Mouse (Mus musculus) right cerebral cortex, postnatal 36 days (tissue): ENCODE results near the gene Ubb.

ENCODE experiments used
- DNase-seq, 2 experiments: peaks; one replicate each; pipeline ENCODE4 v3.0.0; 2022; ENCODE audit warnings: low spot score in 2 of 2, mixed read lengths in 1 of 2

Gene Ubb

GRCm38 (mm10) chr11:62584671-62585206 lies 33.8 kb downstream of the Ubb start:
- no peak for DNase-seq

DNA sequence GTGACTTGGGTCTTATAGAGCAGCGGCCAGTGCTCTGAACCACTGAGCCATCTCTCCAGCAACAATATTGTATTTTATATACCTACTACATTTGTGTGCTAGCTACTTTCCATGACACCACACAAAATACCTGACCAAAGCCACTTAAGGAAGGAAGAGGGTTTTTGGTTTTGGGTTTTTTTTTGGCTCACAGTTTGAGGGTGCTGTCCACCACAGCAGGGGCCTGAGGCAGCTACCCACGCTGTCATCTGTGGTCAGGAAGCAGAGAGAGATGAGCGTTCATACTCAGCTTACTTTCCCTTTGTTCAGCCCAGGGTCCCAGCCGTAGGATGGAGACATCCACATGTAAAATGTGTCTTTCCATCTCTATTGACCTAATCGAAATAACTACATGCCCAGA lies 36.1 kb downstream of the Ubb start:
- DNase-seq: no peak

DNA sequence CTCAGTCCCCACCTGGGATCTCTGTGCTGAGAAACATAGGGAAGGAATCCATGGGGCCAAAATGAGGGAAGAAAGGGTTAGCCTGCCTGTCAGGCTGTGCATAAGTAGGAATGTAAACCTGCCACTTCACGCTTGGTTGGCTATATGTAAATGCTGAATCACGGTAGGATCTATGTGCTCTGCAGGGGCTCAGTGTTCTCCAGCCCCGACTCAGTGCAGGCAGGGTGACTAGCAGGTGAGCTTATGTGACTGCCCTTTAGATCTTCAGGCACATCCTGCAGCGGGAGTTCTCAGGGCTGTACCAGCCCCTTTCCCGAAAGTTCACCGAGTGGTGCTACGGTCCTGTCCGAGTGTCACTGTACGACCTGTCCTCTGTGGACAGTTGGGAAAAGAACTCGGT lies 38.4 kb downstream of the Ubb start:
- no peak for DNase-seq

DNA sequence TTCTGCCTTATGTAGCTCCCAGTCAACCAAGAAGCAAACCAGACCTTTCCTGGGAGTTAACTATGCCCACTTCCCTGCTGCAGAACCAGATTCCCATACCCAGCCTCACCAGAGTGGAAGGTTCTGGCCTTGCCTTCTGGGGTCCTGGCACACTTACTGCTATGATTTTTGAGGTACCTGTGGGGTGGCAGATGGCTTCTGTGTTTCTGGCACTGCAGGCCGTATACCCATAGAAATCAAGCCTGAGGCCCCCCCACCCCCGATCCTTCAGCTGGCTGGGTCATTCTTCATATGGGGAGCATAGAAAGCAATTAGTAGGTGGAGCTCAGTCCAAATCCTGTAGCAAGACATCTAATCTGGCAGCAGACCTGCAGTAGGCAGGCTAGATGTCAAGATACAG lies 40.1 kb downstream of the Ubb start:
- DNase-seq: no peak

GRCm38 (mm10) chr11:62591904-62592575 lies 41.1 kb downstream of the Ubb start:
- no peak for DNase-seq

DNA sequence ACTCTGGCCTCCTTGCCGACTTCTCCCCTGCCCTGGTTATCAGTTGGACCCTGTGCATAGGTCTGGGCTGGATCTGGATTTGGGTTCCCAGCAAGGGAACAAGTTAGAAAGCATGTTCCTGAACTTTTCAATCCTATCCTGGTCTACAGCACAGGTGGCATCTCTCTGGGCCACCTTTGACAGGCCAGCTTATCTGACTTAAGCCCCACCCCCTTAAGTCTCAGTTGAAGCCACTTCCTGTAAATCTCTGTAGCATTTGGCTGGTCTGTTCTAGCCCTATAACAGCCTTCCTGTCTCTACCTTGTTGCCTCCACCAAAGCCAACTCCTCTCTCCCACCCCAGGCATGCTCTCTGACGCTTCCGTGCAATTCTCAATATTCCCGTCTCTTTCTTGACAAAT lies 47.6 kb downstream of the Ubb start:
- no peak for DNase-seq

DNA sequence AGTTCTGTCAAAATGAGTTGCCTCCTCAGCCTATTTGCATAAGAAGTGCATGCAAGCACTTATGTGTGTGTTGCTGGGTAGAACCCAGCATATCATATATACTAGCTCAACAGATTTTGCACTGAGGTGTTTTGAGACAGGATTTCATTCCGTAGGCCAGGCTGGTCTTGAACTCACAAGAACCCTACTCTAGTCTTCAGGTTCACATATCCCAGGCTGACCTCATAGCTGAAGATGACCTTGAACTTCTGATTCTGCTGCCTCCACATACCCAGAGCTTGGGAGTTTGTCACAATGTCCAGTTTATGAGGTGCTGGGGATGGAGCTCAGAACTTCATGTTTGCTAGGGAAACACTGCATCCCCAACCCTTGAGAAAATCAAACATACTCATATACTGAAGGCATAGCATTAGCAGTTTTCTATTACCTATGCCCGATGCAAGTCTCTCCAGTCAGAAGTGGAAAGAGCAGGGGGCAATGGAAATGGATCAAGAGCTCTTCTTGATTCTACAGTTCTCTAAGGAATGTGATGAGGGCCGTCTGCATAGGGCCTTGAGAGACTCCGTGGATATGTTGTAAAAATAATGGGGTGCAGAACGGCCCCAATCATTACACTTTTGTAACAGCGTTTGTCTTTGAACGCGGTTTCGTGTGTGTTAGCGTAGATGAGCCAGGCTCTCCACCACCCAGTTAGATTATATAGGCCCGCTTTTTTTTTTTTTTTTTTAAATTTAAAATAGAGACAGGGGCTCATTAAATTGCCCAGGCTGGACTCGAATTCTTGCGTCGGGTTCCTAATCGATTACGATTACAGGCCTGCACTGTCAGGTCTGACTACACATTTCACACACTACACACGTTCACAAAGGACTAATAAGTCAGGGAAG lies 51.0 kb downstream of the Ubb start:
- DNase-seq: no peak
